Mouse (Mus musculus) midbrain, postnatal 0 days (tissue): Measurements from ENCODE around the gene Pcsk5. TPM values are rescaled to one million over a fixed set of nuclear protein-coding genes. Genes with fewer than 3 reads are reported as not detected.

Experiments
- ATAC-seq: fragments of 200-750 bp; cut with Nextera tagmentation; 2 replicates; pipeline ENCODE4 v1.8.0; 2017; ENCODE audit warnings: moderate number of reproducible peaks, mild to moderate bottlenecking, moderate TSS enrichment, moderate library complexity; ENCODE audit not compliant: low FRiP score
- DNase-seq: peaks from one replicate; pipeline ENCODE4 v3.0.0-alpha.2; 2015; ENCODE audit warnings: low spot score
- H3K27ac ChIP-seq: fragments of 300-500 bp; sonication (generic); 2 replicates; pipeline ENCODE4 v1.5.1; 2014; ENCODE audit warnings: low read depth, mild to moderate bottlenecking, low read length, mixed read lengths
- H3K27me3 ChIP-seq: fragments of 300-500 bp; sonication (generic); 2 replicates; pipeline ENCODE4 v1.6.1; 2014; ENCODE audit warnings: low read length, control low read depth, mixed read lengths; ENCODE audit not compliant: insufficient read depth
- H3K36me3 ChIP-seq: fragments of 300-500 bp; sonication (generic); 2 replicates; pipeline ENCODE4 v1.6.1; 2014; ENCODE audit warnings: low read length, control low read depth, mixed read lengths; ENCODE audit not compliant: insufficient read depth
- H3K4me1 ChIP-seq: fragments of 300-500 bp; sonication (generic); 2 replicates; pipeline ENCODE4 v1.6.1; 2014; ENCODE audit warnings: mild to moderate bottlenecking, control low read depth, antibody characterized with exemption, low read length, mixed read lengths; ENCODE audit not compliant: insufficient read depth
- H3K4me2 ChIP-seq: fragments of 300-500 bp; sonication (generic); 2 replicates; pipeline ENCODE4 v1.6.1; 2014; ENCODE audit warnings: low read depth, mild to moderate bottlenecking, low read length, mixed read lengths; ENCODE audit not compliant: poor library complexity, severe bottlenecking
- H3K4me3 ChIP-seq: fragments of 300-500 bp; sonication (generic); 2 replicates; pipeline ENCODE4 v1.5.1; 2014; ENCODE audit warnings: low read depth, mild to moderate bottlenecking, low read length, moderate library complexity
- H3K9ac ChIP-seq: fragments of 300-500 bp; sonication (generic); replicated peaks from 2 replicates; pipeline ENCODE4 v1.6.1; 2014; ENCODE audit warnings: mild to moderate bottlenecking, low read length, moderate library complexity, mixed read lengths; ENCODE audit not compliant: poor library complexity, severe bottlenecking
- H3K9me3 ChIP-seq: fragments of 300-500 bp; sonication (generic); 2 replicates; pipeline ENCODE4 v1.6.1; 2016; ENCODE audit warnings: low read length, control low read depth
- CTCF ChIP-seq: IDR thresholded peaks from 2 replicates; pipeline ENCODE4 v1.5.1; 2016; ENCODE audit warnings: antibody characterized with exemption, mild to moderate bottlenecking
- WGBS: fragments of 180-500 bp; shearing (Covaris S2); extraction: QIAGEN DNeasy Blood & Tissue Kit; methylation state at CpG from one replicate; pipeline ENCODE4 v1.1.7; 2014; 5-methylcytosine and 5-hydroxymethylcytosine counted together
- polyA plus RNA-seq: library from polyadenylated mRNA; unstranded; fragments of >200 nt; fragmentation: Nextera tagmentation; extraction: Ambion mirVana; gene quantifications from 2 replicates; pipeline ENCODE4 v1.2.1, GENCODE M21; 2015
- total RNA-seq: library from RNA; depleted of rRNA; stranded (reverse); fragments of >200 nt; gene quantifications from 2 replicates; pipeline ENCODE4 v1.2.3, GENCODE M21; 2014

The Pcsk5 gene
- total and polyA plus RNA-seq, 2 experiments from 2014 or later: 8.8 TPM

- Histone ChIP-seq H3K9ac (no peak overlapping the region), H3K4me1 (no peaks in the 10 kb centered on the region), H3K36me3 (no peaks in the 10 kb centered on the region), H3K4me3 (no peak overlapping the region), H3K9me3 (no peaks in the 10 kb centered on the region), H3K27me3 (no peaks in the 10 kb centered on the region), H3K4me2 (no peak overlapping the region), H3K27ac (no peak overlapping the region)
- peak; percentile 61 for DNase-seq
- TF ChIP-seq CTCF: peak; percentile 72
- ATAC-seq: no peak
- 63% methylated on average over 3 of the region's 3 CpGs for WGBS
Observed at GRCm38 (mm10) chr19:17856741-17857140, 19.3 kb upstream of the Pcsk5 start.

GRCm38 (mm10) chr19:17848417-17848816, 11.0 kb upstream of the Pcsk5 start:
- Histone ChIP-seq H3K4me1 (no peaks in the 10 kb centered on the region), H3K4me3 (no peak overlapping the region), H3K27me3 (0 out of 2 replicates have a peak, but pooled peaks cover 6% of the 10 kb centered on the region), H3K36me3 (no peaks in the 10 kb centered on the region), H3K27ac (no peak overlapping the region), H3K4me2 (no peak overlapping the region), H3K9me3 (no peaks in the 10 kb centered on the region), H3K9ac (no peak overlapping the region)
- no peak for TF ChIP-seq CTCF
- ATAC-seq (no peak), DNase-seq (no peak)
- 90% methylated on average over 2 of the region's 2 CpGs for WGBS

- TF ChIP-seq CTCF: no peak
Observed at GRCm38 (mm10) chr19:17845967-17846366, 8.5 kb upstream of the Pcsk5 start.

DNA sequence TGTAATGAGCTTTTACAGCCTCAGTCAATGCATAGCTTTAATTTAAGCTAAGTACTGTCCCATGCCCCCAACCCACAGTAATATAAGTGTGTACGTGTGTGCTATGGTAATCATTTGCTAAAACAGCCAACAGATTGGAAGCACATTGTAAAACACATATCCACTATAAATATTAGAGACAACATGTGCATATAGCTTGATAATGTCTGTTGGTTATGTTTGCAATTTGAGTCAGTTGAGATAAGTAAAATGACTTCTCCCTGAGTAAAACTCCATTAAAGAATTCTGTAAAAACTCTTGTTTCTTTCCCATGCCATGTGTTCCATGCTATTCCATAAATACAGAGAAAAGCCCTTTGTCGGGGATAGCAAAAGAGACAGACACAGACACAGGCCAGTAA, 4.2 kb upstream of the Pcsk5 start:
- no peak overlapping the region for H3K9ac ChIP-seq
- H3K27me3 ChIP-seq: peaks cover 8% of the 10 kb centered on the region; the same call in 1 of the 2 replicates
- no peaks in the 10 kb centered on the region for H3K36me3 ChIP-seq
- H3K4me3 ChIP-seq: no peak overlapping the region
- no peak overlapping the region for H3K4me2 ChIP-seq
- DNase-seq (no peak), ATAC-seq (no peak)
- no peak overlapping the region for H3K27ac ChIP-seq
- H3K4me1 ChIP-seq: no peaks in the 10 kb centered on the region
- WGBS: 88% methylated on average over 2 of the region's 2 CpGs
- H3K9me3 ChIP-seq: no peaks in the 10 kb centered on the region
- TF ChIP-seq CTCF: no peak

More at GRCm38 (mm10) chr19:17845967-17846366, 8.5 kb upstream of the Pcsk5 start:
- WGBS: 24% methylated on average over 5 of the region's 5 CpGs
- Histone ChIP-seq H3K36me3 (no peaks in the 10 kb centered on the region), H3K9me3 (no peaks in the 10 kb centered on the region), H3K27ac (no peak overlapping the region), H3K4me2 (no peak overlapping the region), H3K27me3 (0 out of 2 replicates have a peak, but pooled peaks cover 6% of the 10 kb centered on the region), H3K4me1 (no peaks in the 10 kb centered on the region), H3K4me3 (no peak overlapping the region), H3K9ac (no peak overlapping the region)
- DNase-seq (no peak), ATAC-seq (no peak)

DNA sequence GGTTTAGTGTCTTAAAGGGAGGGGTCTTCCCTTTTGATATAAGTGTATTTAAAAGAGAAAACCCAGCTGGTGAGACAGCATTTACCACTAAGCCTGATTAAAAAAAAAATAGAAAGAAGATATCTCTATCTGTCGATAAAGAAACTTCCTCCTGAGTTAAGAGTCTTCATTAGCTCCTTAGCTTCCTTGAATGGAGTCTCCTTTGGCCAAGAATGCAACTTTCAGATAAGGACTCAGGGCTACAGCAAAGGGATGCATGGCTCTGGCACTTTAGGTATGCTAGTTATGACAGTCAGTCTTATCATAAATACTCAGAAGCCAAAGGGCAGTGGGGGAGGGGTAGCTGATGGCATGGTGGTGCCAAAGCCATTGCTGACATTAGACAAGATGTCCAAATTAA, 2.4 kb upstream of the Pcsk5 start:
- H3K9ac ChIP-seq: no peak overlapping the region
- no peak overlapping the region for H3K4me3 ChIP-seq
- DNase-seq: no peak
- no peaks in the 10 kb centered on the region for H3K9me3 ChIP-seq
- WGBS: 67% methylated on average over 1 of the region's 1 CpGs
- no peak overlapping the region for H3K27ac ChIP-seq
- no peaks in the 10 kb centered on the region; the same call in 1 of the 2 replicates for H3K4me1 ChIP-seq
- no peak for ATAC-seq
- no peak overlapping the region for H3K4me2 ChIP-seq
- no peaks in the 10 kb centered on the region for H3K36me3 ChIP-seq
- peaks cover 3% of the 10 kb centered on the region; the same call in 1 of the 2 replicates for H3K27me3 ChIP-seq
- no peak for TF ChIP-seq CTCF

DNA sequence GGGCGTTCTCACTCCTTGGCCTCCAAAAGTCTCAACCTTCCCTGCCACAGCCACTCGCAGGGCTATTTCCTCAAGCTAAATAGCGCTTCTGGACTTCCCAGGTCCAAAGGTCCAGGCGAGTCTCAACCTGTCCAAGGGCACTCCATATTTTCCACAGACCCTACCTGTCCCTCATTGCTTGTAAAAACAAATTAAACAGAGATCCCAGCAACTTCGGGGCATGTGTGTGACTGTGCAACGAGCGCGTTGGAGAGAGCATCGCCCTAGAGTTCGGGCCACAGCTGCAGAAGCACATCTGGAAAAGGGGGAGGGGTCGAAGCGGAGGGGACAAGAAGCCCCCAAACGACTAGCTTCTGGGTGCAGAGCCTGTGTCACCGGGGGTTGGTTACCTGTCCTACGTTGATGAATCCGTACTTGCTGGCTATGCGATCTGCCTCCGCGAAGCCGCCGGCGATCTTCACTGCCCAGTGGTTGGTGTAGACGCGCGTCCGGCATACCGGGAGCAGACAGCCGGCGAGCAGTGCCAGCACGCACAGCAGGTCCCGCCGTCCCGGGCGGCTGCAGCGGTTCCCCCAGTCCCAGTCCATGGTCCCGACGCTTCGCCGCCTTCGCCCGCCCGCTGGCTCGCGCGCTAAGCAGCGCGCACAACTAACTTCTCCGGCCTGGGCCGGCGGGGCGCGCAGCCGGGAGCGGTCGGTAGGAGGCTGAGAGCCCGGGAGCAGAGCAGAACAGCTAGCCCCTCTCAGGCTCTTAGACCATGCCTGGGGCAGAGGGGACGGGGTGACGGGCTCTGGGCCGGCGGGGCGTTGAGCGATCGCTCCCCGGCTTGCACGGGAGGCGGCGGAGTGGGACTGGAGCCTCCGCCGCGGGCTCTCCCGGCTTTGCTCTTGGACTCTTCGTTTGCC, 614 bp downstream of the Pcsk5 start:
- Histone ChIP-seq H3K36me3 (no peaks in the 10 kb centered on the region), H3K4me3 (peak overlapping the region; percentile 77), H3K4me1 (no peaks in the 10 kb centered on the region; the same call in 1 of the 2 replicates), H3K27ac (peak overlapping the region; percentile 71; the same call in 1 of the 2 replicates), H3K4me2 (peak overlapping the region; percentile 95), H3K9me3 (no peaks in the 10 kb centered on the region), H3K9ac (peak overlapping the region; percentile 40), H3K27me3 (peaks cover 3% of the 10 kb centered on the region; the same call in 1 of the 2 replicates)
- peak; percentile 19 for DNase-seq
- ATAC-seq: peak; percentile 88
- WGBS: 0% methylated on average over 57 of the region's 72 CpGs
- no peak for TF ChIP-seq CTCF
